Mouse (Mus musculus) T-cell, adult 2 months (primary cell): ENCODE data around the gene Hspa1b.
A peak's percentile ranks its signal among the peaks of the same experiment; 100 is the strongest.
"Not testable (repeated sequence)": the region's sequence is repeated elsewhere in the genome, so short reads cannot be mapped to it uniquely, and the experiment has no call there.

Experiments
- DNase-seq: peaks from one replicate; pipeline ENCODE4 v3.0.0; 2022; ENCODE audit warnings: low spot score

The Hspa1b gene

GRCm38 (mm10) chr17:34953904-34954303 lies 5.1 kb downstream of the Hspa1b start:
- no peak for DNase-seq

- no peak for DNase-seq
These were observed 5.8 kb downstream of the Hspa1b start for GRCm38 (mm10) chr17:34953258-34953657.

GRCm38 (mm10) chr17:34952378-34953040 lies 6.5 kb downstream of the Hspa1b start:
- DNase-seq: peak; percentile 66

GRCm38 (mm10) chr17:34951636-34952377 lies 7.2 kb downstream of the Hspa1b start:
- no peak for DNase-seq

- DNase-seq: no peak
These were observed 8.3 kb downstream of the Hspa1b start for GRCm38 (mm10) chr17:34950514-34951455.

GRCm38 (mm10) chr17:34949553-34949969 lies 9.5 kb downstream of the Hspa1b start:
- no peak for DNase-seq

GRCm38 (mm10) chr17:34948721-34949552 lies 10.1 kb downstream of the Hspa1b start:
- DNase-seq: not testable (repeated sequence)

GRCm38 (mm10) chr17:34947606-34948005 lies 11.4 kb downstream of the Hspa1b start:
- DNase-seq: no peak

GRCm38 (mm10) chr17:34946486-34947140 lies 12.4 kb downstream of the Hspa1b start:
- no peak for DNase-seq

- DNase-seq: no peak
These were observed 14.7 kb downstream of the Hspa1b start for GRCm38 (mm10) chr17:34944362-34944761.

GRCm38 (mm10) chr17:34943128-34943815 lies 15.8 kb downstream of the Hspa1b start:
- DNase-seq: no peak

- DNase-seq: no peak
These were observed 17.5 kb downstream of the Hspa1b start for GRCm38 (mm10) chr17:34941344-34942041.

GRCm38 (mm10) chr17:34937960-34938505 lies 21.0 kb downstream of the Hspa1b start:
- DNase-seq: no peak

GRCm38 (mm10) chr17:34934830-34935229 lies 24.2 kb downstream of the Hspa1b start:
- no peak for DNase-seq

GRCm38 (mm10) chr17:34934031-34934430 lies 25.0 kb downstream of the Hspa1b start:
- DNase-seq: no peak

GRCm38 (mm10) chr17:34932287-34932686 lies 26.8 kb downstream of the Hspa1b start:
- peak; percentile 45 for DNase-seq

- peak; percentile 53 for DNase-seq
These were observed 27.3 kb downstream of the Hspa1b start for GRCm38 (mm10) chr17:34931735-34932098.

- peak; percentile 96 for DNase-seq
These were observed 27.8 kb downstream of the Hspa1b start, which contains the start of gene Neu1 for GRCm38 (mm10) chr17:34931061-34931734. Neu1 (plus strand) TSS chr17:34931253.

- DNase-seq: no peak
These were observed 30.2 kb downstream of the Hspa1b start for GRCm38 (mm10) chr17:34928841-34929240.
